Mouse (Mus musculus) left cerebral cortex, adult 18-20 months (tissue): ENCODE measurements around the gene Prkd2. TPM values are rescaled to one million over a fixed set of nuclear protein-coding genes. Genes with fewer than 3 reads are reported as not detected.

Source experiments
- DNase-seq, 2 experiments: peaks; one replicate each; pipeline ENCODE4 v3.0.0; 2021 to 2022; ENCODE audit warnings: low spot score in 2 of 2, mixed read lengths in 1 of 2
- total RNA-seq, 2 experiments: library from RNA; stranded (reverse); gene quantifications; 2 replicates each; pipeline ENCODE4 v1.2.3; 2021

Gene Prkd2
- total RNA-seq, 2 experiments from 2014 or later = 5.6 to 7.8 TPM

DNA sequence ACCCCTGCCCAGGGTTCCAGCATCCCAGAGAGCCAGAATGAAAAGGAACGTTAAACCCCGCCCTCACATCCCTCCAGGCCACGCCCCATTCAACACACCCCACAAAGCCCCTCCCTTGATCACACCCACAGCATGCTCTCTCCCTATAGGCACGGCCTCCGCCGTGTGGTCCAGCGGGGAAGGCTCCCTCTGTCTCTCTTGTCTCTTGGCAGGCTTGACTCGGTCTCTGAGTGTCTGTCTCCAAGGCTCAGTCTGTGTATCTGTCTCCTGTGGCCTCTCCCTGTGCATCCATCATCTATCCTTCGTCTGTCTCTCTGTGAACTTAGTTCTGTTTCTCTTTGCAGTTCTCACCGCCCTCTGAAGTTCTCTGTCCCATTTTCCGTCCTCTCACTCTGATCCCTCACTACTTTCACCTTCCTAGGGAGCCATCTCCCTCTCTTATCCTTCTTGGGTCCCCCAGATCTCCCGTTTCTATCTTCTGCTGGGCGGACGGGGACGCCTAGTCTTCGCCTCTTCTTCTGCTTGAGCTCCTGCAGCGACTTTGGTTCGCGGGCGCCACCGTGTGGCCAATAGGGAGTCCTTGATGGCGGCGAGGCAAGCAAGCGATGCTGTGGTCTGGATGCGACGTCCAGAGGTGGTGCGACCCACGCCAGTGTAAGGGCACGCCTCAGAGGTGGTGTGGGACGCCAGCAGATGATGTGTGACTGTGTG, 49.1 kb downstream of the Prkd2 start, which contains the start of gene Gng8:
Gene Gng8, plus strand, starts transcription at position 146 of the 711 bp plus-strand sequence.
- peak; percentile 89 to 90 for DNase-seq

DNA sequence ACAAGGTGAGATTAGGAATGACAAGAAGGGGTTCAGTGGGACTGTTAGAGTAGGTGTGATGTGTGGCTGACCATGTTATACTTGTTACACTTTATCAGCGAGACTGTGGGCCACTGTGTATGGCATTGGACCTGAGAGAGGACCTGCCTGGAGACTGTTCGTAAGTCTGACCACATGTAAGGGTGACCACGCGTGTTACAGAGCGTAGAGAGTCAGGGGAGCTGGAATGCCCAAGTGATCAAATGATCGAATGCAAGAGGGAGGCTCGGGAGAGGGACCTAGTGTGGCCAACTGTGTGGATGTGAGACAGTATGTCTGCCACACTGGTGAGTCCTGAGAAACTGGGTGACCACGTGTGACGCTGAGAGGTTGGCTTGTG, 49.6 kb downstream of the Prkd2 start:
- no peak for DNase-seq

DNA sequence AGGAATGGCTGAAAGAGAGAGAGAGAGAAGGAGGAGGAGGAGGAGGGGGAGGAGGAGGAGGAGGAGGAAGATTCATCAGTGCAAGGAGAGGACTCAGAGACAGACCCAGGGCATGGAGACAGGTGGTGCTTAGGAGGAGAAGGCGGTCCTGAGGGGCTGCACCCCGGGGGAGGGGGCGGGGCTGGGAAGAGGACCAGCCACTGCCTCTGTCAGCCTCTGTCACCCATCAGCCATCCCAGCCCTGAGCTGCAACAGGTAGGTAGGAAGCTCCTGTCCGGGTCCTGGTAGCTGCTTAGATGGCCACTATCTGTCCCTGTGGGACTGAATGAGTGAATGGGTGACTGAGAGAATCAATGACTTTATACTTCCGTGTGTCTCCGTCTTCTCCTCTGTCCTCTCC, 50.9 kb downstream of the Prkd2 start:
- DNase-seq = no peak

DNA sequence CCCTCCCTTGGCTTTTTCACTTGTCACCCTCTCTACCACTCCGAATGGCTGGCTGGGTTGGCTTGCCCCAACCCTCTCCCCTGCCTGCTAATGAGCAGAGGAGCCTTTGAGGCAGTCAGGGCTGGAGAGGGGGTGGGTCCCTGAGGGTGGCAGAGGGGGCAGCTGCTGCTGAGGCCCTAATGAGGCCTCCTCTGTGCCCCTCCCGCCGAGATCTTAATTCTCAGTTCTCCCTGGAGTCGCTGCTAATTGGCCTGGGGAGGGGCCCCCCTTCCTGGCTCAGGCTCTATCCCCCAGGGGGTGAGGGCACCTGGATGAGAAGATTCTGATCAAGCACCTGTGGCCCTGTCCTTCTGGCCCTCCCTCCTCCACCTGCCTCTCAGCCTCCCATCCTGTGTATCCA, 51.6 kb downstream of the Prkd2 start:
- no peak for DNase-seq

DNA sequence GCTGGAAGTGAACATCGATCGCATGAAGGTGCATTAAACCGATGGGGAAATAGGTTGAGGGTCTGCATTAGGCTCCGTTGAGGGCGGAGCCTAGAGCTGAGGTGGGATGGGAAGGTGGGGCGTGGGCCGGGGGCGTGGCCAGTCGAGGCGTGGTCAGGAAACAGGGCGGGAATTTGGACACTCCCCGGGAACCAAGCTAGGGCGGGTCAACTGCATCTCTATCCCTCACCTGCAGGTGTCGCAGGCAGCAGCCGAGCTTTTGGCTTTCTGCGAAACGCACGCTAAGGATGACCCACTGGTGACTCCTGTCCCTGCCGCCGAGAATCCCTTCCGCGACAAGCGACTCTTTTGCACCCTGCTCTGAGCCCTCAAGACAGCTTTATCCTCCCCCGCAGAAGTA, 52.3 kb downstream of the Prkd2 start:
- DNase-seq = peak; percentile 80 to 81

DNA sequence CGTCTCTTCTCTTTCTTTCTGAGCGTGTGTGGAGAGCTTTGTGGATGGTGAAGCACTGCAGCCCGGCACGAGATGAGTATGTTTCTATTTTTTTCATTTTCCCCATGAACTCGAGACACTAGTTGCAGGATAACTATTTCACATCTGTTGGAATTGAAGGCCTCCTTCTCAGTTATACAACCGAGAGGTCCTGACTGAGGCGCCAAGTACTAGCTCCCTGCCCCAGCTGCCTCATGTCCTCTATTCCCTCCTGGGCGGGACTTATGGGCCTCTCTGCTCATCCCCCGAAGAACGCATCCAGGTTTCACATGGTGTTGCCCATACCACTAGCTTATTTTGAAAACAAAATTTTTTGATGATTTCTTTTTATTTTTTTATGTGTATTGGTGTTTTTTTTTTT, 52.8 kb downstream of the Prkd2 start:
- no peak for DNase-seq

DNA sequence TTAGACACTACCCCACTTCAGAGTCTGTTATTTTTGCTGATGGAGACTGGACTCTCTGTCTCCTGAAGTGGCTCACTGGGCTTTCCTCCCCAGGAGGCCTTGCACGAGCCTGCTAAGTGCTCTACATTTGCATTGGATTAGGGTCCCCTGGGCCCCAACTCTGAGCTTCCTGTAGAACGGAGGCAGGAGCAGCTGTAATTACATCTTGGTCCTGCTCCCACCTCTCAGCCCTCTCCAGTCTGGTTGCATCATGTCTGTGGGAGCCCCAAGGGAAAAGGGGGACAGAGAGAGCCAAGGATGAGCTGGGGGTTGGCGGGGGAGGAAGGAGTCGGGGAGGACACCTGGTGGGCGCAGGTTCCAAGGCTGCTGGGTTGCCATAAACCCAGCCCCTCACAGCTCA, 57.8 kb downstream of the Prkd2 start:
- no peak for DNase-seq

DNA sequence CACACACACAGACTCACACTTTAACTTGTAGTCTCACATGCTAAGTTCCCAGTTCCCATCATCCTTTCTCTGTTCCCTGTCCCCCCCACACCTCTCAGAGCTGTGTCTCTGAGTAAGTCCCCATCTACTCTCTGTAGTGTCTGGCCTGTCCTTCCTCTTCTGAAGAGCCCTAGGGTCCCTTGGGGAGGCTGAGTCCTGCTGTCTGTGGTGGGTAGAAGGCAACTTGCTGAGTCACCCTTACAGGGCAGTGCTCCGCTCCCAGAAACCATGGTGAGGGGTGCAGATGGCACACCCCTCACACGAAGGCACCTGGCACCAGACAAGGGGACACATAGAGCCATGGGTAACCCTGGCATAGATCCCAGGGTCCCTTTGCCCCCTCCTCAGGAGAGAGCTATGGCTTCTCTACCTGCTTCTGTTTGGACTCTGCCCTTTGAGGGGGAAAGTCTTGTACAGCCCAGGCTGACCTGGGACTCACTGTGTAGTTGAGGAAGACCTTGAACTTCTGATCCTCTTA, 60.8 kb downstream of the Prkd2 start:
- DNase-seq = no peak

DNA sequence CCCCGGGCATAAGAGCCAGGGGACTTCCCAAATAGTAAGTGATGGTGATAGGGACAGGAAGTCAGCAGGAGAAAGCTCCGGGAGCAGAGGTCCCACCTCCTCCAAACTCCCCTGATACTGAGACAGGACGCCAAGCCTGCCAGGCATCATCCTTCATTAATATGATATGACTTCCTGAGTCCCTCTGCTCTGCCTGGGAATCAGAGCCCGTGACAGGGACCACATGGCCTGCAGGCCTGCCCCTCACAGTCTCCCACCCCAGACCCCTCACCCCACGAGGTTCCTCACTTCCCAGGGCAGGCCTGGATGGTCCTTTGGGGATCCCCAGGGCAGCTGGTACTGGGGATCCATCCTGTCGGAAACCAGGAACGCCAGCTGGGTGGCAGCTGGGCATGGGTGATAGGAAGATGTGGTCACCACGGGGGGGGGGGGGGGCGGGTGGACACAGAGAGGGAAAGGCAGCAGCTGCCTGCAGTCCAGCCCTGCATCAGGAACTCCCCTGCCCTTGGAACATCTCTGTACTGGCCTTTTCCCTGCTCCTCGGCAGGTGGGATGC, 61.5 kb downstream of the Prkd2 start:
- DNase-seq = no peak

DNA sequence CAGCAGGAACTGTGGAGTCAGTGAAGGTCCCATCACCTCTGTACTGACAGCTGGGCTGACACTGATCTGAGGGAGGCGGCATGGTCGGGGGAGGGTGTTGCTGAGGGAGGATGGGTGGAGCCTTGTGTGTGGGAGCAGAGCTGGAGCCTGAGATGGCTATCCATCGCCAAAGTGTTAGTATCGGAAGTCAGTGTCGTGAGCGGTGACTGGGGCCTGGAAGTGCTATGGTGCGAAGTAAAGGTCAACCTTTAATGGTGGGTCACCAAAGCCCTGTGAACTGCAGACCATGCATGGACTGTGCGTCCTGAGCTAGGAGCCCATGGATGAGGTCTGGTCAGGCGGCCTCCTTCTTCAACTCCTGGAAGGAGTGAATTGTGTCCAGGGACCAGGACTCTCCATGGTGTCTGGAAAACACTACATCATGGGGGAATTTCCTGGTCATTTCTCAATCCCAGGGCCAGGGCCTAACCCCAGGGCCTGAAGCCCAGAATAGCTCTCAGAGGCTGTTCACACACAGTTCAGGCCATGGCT, 62.9 kb downstream of the Prkd2 start:
- DNase-seq = no peak

DNA sequence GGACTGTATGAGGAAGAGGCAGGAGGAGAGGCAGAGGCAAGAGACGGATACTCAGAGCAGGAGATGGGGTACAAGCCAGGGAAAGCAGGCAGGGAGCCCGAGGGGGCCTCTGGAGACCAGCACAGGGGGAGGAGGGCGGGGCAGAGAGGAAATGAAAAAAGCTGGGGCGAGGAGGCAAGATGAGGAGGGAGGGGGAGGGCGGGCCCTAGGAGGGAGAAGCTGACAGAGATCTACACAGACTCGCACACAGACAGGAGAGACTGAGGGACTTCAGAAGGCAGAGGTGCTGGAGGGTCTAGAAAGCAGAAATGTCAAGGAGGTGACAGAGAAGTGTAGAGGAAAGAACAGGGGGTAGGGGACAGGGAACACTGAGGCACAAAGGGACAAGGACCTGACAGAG, 63.6 kb downstream of the Prkd2 start, which contains the start of gene Ptgir:
Gene Ptgir, plus strand, starts transcription at position 210 of the 400 bp plus-strand sequence.
- no peak for DNase-seq

DNA sequence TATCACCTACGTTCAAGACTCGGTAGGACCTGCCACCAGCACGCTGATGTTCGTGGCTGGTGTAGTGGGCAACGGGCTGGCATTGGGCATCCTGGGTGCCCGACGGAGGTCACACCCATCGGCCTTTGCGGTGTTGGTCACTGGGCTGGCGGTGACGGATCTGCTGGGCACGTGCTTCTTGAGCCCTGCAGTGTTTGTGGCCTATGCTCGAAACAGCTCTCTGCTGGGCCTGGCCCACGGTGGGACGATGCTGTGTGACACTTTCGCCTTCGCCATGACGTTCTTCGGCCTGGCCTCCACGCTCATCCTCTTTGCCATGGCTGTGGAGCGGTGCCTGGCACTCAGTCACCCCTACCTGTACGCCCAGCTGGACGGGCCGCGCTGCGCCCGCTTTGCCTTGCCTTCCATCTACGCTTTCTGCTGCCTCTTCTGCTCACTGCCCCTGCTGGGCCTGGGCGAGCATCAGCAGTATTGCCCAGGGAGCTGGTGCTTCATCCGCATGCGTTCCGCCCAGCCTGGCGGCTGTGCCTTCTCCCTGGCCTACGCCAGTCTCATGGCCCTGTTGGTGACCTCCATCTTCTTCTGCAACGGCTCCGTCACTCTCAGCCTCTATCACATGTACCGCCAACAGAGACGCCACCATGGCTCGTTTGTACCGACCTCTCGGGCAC, 64.3 kb downstream of the Prkd2 start:
- no peak for DNase-seq

DNA sequence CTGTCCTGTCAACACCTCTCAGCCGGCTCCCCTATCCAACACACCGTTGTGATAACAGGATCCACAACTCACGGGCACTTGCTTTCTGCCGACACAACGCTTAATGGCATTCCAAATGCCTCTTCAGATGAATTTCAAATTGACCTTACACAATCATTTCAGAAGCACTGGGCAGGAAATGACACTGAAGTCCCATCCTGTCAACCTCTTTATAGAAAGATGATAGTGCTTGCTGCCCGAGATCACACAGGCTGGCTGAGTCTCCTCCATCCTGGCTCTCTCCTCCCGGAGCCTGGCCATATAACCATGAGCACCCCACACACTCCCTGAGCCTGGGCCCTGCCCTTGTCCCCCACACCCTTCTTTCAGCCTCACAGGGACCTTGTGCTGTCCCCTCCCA, 65.1 kb downstream of the Prkd2 start:
- no peak for DNase-seq

DNA sequence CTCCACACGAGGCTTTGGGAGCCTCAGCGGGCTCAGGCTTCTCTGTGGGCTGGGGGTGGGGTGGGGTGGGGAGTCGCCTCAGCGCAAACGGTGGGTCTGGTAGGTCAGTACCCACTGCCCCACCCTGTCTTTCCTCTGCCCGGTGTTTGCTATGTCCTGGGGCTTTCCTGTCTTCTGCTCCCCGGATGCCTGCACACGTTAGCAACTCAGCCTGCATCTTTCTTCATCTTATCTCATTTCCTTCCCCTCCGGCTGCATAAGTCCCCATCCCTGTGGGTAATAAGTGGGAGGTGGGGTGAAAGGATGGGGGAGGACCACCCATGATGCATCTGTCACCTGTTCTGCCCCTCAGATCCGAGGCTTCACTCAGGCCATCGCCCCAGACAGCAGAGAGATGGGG, 65.7 kb downstream of the Prkd2 start:
- no peak for DNase-seq

DNA sequence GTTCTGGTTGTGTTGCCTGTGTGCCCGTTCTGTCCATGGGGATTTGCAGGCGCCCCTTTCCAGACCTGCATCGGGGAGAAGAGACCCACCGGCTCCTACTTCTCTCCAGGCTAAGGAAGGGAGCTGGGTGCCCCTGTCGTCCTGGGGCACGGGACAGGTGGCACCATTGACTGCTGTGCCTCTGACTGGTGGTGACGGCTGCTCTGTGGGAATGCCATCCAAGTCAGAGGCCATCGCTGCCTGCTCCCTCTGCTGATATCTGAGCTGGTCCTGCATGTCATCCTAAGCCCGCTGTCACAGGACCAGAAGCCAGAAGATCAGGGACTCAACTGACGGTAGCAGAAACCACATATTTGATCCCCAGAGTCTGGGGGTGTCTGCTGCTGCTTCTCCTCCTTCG, 66.2 kb downstream of the Prkd2 start:
- DNase-seq = no peak

DNA sequence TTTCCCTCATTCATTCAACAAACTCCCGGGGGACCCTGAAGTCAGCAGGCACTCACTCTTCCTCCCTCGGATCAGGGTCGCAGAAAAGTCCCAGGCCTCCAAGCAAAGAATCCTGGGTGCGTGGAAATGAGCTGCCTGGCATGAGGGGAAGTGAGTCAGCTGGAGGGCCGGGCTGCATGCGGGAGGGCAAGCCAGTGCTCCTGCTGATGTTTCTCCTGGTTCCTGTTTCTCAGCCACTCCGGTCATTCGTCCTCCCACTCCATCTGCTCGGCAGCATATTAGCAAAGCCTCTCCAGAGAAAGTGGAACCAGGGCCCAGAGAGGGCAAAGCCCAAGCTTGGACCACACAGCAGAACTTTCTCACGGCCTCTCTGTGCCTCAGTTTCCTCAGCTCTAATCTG, 67.2 kb downstream of the Prkd2 start:
- DNase-seq = no peak

DNA sequence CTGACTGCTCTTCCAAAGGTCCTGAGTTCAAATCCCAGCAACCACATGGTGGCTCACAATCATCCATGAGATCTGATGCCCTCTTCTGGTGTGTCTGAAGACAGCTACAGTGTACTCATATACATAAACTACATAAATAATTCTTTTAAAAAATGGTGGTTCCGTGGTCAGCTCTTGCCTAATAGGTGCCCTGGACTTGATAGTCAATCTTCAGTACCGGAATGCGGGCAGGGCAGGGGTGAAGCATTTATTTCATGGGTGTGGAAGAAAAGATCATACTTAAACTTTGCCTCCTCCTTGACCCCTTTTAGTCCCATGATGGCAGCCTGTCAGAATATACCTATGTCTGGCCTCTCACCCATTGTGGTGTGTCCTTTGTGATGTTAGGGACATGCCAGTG, 69.2 kb downstream of the Prkd2 start:
- no peak for DNase-seq

DNA sequence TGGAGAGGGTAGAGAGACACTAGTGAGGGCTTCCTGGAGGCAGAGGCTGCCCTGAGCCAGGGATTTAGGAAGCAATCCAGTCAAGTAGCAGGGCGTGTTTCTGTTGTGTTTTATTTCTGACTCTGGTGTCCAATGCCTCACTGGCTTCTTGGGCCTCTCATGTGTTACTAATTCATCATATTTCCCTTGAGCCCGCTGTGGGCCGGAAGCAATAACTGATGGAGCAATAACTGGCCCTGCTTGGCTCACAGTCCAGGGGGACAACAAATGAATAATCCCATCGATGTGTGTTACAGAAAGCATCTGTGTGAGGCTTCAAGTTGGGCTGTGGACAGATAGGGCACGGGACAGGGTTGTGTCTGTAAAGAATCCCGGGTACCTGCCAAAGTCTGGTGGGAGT, 69.7 kb downstream of the Prkd2 start:
- no peak for DNase-seq

DNA sequence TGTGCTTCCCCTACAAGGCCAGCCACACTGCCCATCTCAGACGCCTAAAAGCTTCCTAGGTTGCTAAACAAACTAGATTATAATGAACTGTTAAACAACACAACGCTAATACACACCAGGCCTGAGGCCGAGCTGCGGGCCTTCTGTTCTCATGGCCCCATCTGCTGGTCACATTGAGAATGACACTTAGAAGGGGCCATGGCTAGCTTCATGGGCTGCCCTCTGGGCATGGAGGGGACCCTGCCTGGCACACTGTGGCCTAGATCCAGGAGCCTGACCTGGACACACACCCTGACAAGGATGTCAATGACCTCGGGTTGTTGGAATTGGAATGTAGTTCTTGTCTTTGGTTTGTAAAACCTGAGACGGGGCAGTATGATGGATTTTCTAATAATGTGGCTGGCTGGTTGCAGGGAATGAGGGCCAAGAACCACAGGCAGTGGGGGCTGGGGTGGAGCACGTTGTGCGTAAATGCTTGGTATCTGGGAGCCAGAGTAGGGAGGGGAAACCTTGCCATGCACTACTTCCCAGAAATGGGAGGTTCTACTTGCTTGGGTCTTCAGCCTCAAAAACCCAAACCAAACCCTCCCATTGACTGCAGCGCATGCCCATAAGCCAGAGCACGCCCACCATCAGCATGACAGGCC, 71.2 kb downstream of the Prkd2 start:
- DNase-seq = peak; percentile 73 to 82

DNA sequence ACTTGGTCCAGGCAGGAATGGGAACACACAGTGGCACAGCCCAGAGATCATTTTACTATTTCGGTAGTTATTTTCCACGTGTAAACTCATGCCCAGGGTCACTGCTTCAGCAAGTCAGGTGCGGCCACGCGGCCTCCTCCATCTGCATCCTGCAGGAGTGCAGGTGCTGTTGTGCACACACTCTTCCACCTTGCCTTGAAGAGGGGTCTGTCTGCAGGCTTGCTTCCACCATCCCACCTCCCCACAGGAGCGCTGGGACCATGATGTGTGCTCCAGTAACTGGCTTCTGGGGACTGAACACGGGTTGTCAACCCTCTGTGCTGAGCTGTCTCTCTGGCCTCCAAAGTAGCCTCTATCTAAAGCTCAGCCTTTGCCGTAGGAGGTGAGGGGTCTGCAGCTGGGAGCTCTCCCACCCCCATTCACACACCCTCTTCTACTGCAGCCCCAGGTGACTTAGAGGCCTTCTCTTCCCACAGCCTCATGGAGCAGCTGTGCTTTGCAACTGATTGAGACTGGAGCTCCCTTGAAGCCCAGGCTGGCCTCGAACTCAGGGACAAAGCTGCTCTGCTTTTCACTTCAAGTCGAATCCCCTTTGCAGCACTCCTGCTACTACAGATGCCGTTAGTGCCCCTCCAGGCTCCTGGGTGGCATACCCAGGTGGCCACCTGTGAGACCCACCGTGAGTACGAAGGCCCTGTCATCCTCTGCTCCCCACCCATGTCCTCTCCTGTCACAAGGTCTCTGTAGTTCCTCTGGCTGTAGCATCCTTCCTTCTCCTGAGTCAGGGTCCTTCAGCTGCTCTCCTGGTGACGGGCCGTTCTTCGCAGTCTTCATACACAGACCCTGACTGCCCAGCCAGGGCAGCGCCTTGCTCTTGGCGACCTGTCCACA, 72.0 kb downstream of the Prkd2 start:
- DNase-seq = no peak
